Mouse (Mus musculus) cortical plate, adult 2 months (tissue): ENCODE data around the gene Bcas3.

Source experiments
- CTCF ChIP-seq: fragments of 200-500 bp; IDR thresholded peaks from 2 replicates; pipeline ENCODE4 v1.5.1; 2011; ENCODE audit warnings: mild to moderate bottlenecking, control low read depth, low read length; ENCODE audit not compliant: insufficient read depth; ENCODE audit errors: extremely low read depth
- POLR2A ChIP-seq: fragments of 200-500 bp; IDR thresholded peaks from 2 replicates; pipeline ENCODE4 v1.6.1; 2011; ENCODE audit warnings: mild to moderate bottlenecking, low read length, control low read depth; ENCODE audit not compliant: insufficient read depth; ENCODE audit errors: extremely low read depth

DNA sequence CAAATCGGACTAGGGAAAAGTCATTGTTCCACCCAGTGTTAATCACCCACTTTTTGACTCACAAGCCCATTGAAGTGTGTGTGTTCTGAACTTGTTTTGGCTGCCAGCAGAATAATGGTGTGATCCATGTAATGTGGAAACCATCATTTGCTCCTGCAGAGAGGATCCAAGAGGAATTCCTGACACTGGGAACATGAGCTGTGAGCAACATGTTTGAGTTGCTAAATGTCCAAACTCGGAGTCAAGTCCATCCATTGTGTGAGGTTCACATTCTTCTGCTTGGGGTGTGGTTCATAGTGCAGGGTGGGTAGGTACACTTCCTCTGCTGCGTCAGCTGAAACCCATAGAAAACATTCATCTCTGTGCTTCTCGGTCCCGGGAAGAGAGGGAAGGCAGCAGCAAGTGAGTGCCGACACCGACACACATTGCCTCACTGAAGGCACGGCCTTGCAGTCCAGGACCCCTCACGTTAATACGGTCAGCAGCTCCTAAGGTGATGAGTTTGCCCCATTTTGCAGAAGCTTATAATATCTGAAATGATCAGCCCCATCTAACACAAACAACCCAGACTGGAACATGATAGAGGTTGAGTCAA lies 320.0 kb downstream of the Bcas3 start:
- TF ChIP-seq POLR2A (no peak), CTCF (no peak)
